Mouse (Mus musculus): Measurements from ENCODE around the gene Trim40. TPM values are rescaled to one million over a fixed set of nuclear protein-coding genes. Genes with fewer than 3 reads are reported as not detected.
A peak's percentile ranks its signal among the peaks of the same experiment; 100 is the strongest.

Gene Trim40
- not detected for total RNA-seq (2021)
- long read RNA-seq, experiment 1 = 0 reads
- long read RNA-seq, experiment 2 = 0 reads

- no peak for DNase-seq (ENCODE audit: low spot score in 2 of 2)
Measured at GRCm38 (mm10) chr17:36890073-36890903, at the start of gene Trim40. Gene Trim40, minus strand, starts transcription at chr17:36890123.

DNA sequence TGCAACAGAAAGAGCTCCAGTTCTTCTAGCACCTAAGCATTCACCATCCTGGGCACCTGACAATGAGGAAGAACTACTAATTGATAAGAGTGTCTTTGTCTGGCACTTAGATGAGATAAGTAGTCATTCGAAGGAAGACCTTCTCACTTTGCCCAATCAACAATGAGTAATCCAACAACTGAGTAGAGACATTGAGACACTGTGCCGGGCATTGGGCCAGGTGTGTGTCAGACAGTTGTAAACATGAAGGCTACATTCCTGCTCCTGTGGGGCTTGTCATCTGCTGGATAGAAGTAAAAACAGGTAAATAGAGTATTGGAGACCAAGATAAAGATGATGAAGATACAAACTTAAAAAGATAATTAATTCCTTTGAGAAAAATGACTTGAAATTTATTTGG, 48.1 kb upstream of the Trim40 start:
- DNase-seq (ENCODE audit: low spot score in 2 of 2) = no peak

DNA sequence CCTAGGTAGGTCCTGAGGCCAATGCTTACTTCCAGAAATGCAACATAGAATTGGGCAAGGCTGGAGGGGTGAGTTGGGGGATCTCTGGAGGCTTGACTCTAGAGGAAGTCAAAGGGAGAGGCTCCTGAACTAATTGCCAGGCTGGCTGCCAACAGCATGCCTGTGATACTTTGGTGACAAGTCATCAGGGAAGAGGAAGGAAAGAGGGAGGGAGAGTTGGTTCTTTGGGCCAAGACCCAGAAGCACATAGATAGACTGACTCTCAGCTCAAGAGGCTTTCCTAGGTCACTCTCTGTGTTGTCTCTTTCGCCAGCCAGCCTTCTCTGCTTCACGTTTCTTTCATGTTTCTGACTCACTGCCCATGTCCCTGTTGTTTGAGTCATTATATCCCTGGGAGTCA, 41.9 kb upstream of the Trim40 start:
- DNase-seq (ENCODE audit: low spot score in 2 of 2) = no peak

DNA sequence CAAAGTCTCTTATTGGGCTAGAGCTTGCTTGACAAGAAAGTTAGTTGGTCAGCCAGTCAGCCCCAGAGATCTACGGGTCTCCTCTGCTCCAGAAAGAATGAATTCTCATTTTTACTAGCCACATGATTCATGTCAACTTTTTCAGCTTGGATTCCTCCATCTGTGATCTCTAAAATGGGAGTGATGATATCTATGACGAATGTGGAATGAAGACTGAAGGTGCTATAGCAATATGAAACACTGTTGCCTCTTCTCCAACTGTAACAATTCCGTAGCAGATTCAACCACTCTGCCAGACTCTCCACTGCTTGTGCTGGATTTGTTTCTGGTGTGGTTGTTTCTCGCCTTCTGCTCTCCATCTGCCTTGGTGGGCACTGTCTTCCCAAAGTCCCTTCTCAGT, 41.2 kb upstream of the Trim40 start:
- DNase-seq (ENCODE audit: low spot score in 2 of 2) = no peak

- no peak for DNase-seq (ENCODE audit: low spot score in 2 of 2)
Measured at GRCm38 (mm10) chr17:36930233-36930632, 40.3 kb upstream of the Trim40 start.

- DNase-seq (ENCODE audit: low spot score in 2 of 2) = no peak
Measured at GRCm38 (mm10) chr17:36929236-36929932, 39.5 kb upstream of the Trim40 start.

GRCm38 (mm10) chr17:36927496-36928120, 37.7 kb upstream of the Trim40 start:
- DNase-seq (ENCODE audit: low spot score in 2 of 2) = no peak

- no peak for DNase-seq (ENCODE audit: low spot score in 2 of 2)
Measured at GRCm38 (mm10) chr17:36923491-36923890, 33.6 kb upstream of the Trim40 start.

DNA sequence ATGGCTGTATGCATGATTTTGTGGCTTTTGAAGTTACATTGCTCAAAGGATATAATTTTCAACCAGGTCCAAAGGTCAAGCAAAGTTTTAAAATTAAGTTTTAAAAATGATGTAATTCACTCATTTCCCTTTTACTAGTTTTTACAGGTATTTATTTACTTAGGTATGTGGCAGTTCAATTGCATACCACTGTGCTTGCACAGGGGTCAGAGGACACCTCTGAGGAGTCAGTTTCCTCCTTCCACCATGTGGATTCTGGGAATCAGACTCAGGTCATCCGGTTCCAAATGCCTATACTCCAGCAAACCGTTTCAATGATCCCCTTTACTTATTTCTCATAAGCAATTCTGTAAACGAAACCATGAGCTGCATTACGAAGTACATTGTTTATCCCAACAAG, 32.8 kb upstream of the Trim40 start:
- DNase-seq (ENCODE audit: low spot score in 2 of 2) = no peak

DNA sequence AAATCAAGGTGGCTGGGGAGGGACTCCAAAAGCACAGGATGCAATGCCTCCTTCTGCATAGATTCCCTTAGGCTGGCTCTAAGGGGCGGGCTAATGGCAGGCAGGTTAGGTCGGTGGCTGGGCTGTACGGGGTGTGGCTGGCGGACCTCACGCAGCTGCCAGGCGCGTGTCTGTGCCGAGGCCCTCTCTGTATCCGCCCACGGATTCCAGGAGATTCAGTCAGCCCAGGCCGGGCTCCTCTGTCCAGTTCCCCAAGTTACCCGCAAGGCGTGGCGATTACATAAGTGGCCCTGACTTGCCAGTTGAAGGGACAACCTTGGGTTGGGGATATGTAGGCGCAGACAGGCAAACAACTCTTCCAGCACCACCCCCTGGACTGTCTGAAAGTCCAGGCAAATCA, 30.3 kb upstream of the Trim40 start:
- no peak for DNase-seq (ENCODE audit: low spot score in 2 of 2)

DNA sequence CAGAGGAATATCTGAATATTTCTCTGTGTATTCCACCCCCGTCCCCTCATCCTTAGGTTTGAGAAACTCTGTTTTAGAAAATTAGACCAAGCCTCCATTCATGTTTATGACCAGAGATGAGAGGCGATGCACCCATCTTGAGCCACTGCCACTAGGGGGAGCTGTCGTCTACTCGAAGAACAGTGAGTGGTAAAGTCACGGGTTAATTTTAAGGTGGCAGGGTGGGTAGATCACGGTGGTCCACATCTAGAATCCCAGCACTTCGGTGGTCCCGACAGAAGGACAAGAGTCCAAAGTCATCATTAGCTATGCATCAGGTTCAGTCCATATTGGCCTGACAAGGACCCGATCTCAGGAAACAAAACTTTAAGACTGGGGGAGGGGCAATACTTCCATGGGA, 25.2 kb upstream of the Trim40 start:
- peak in 1 of 2 experiments; percentile 53 for DNase-seq (ENCODE audit: low spot score in 2 of 2)

- peak; percentile 30 to 76 for DNase-seq (ENCODE audit: low spot score in 2 of 2)
Measured at GRCm38 (mm10) chr17:36914108-36914507, 24.2 kb upstream of the Trim40 start.

- DNase-seq (ENCODE audit: low spot score in 2 of 2) = no peak
Measured at GRCm38 (mm10) chr17:36912031-36912430, 22.1 kb upstream of the Trim40 start.

GRCm38 (mm10) chr17:36909802-36910201, 19.9 kb upstream of the Trim40 start:
- no peak for DNase-seq (ENCODE audit: low spot score in 2 of 2)

GRCm38 (mm10) chr17:36908235-36908634, 18.3 kb upstream of the Trim40 start:
- no peak for DNase-seq (ENCODE audit: low spot score in 2 of 2)

- no peak for DNase-seq (ENCODE audit: low spot score in 2 of 2)
Measured at GRCm38 (mm10) chr17:36903651-36904050, 13.7 kb upstream of the Trim40 start.

DNA sequence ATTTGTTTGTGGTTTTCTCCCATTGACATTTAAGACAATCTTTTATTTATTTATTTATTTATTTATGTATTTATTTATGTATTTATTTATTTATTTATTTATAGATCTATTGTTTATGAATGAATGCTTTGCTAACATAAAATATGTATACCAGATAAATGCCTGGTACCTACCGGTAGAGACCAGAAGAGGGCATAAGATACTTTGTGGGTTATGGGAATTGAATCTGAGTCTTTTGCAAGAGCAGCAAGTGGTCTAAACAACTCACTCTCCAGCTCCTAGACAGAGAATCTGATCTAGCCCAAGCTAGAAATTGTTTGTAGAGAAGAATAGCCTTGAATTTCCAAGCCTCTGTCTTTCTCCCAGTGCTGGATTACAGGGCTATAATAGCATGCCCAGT, 10.8 kb upstream of the Trim40 start:
- no peak for DNase-seq (ENCODE audit: low spot score in 2 of 2)

GRCm38 (mm10) chr17:36900001-36900400, 10.1 kb upstream of the Trim40 start:
- no peak for DNase-seq (ENCODE audit: low spot score in 2 of 2)

- no peak for DNase-seq (ENCODE audit: low spot score in 2 of 2)
Measured at GRCm38 (mm10) chr17:36899376-36899775, 9.5 kb upstream of the Trim40 start.

DNA sequence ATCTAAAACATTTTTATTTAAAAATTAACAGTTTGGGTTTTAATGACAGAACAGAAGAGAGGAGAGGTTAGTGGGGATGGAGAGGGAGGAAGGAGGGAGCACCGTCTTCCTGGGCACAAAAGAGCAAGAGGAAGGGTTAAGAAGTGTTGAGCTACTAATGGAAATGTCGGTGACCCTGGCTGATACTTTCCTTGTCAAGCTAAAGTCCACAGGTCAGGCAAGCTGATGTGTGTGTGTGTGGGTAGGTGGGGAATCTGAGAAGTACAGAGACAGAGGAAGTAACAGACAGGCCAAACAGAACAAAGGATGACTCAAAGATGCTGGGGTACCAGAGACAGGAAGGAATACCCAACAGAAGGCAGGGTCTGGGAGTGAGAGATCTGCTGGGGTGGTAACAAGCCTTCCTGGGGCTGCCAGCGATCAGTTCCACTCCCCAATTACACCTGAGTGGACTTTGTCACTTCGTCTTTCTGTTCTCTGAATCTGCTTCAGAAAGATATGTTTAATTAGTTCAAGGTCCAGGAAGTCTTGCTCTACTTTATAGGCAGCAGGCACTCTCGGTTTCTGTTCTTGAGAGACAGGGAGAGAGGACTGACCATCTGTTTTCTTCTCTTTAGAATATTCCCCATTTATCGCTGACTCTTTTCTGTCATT, 7.8 kb upstream of the Trim40 start, which contains the start of gene Trim31:
TSS of gene Trim31 (plus strand) at position 567 of the 654 bp plus-strand sequence.
- no peak for DNase-seq (ENCODE audit: low spot score in 2 of 2)

DNA sequence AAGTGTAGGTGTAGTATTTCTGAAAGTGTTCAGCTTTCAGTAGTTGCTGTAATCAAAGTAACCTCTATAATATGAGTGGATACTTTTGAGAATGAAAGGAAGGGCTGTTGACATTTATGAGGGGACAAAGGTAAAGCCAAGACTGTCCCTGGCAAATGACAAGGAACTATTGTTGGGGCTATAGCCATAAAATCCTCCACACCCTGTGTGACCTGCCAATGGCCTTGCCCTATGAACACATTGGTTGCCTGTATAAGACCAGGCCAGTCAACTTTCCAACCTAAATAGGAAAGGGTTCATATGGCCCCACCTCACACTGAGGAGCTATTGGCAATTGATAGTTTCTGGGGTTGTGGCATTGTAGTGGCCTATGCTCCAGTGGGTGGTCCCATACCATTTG, 7.1 kb upstream of the Trim40 start:
- no peak for DNase-seq (ENCODE audit: low spot score in 2 of 2)
